Comparison of ENCODE assay signal across 8 mouse cellular contexts in the genomic region with DNA sequence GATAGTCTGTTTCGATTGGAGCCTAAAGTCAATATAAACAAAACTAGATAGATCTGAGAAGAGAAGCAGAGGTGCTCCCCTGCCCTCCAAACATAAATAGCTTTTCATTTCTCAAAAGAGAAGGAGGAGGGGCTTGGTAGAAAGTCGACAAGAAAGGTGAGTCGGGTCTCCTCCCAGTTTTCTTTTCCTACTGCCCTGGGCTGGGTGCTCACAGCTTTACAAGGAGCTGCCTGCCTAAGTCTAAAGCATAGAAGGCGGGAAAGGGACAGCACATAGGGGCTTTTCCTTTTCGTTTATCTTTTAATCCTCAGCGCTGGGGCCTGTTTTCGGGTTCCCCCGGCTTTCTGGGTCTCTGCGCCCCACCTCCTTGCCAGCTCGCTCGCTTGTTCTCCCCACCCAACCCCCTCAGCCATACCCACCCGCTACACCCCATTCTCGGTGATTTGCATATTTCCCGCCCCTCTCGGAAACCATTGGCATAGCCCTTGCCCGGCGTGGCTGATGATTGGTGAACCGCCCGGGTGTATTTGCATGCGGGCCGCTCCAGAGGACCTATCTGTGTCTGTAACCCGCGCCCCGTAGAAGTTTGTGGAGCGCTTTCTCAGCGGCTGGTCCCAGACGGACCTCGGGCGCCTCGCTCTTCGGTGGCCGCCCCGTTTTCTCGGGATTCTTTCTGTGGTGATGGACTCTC. TPM values are rescaled to one million over a fixed set of nuclear protein-coding genes. Genes with fewer than 3 reads are reported as not detected.
A peak's percentile ranks its signal among the peaks of the same experiment; 100 is the strongest.
DNase-seq lines count a peak whose midpoint lies in the region; ATAC-seq lines count a peak whose summit lies in the region.

Gene Abtb2, plus strand, starts transcription at position 579 of the 691 bp plus-strand sequence.

- H3K27ac ChIP-seq in hindbrain, embryonic 13.5 days, result peak within 1 kb of the TSS; percentile 82

- peak within 1 kb of the TSS; percentile 75 for H3K4me3 ChIP-seq in hindbrain, embryonic 13.5 days

- ATAC-seq in hindbrain, embryonic 13.5 days (ENCODE audit: low FRiP score), result peak; percentile 96

- H3K4me1 ChIP-seq in hindbrain, embryonic 13.5 days (replicated peaks), result peaks cover 56% of the 10 kb centered on the region

- no peaks in the 10 kb centered on the region for H3K36me3 ChIP-seq in hindbrain, embryonic 13.5 days

- peak; percentile 98 for DNase-seq in R1 (ENCODE audit: low read depth, low spot score)
- peak; percentile 90 to 93 for DNase-seq in cerebellum, postnatal 14 days
- peak; percentile 82 to 88 for DNase-seq in frontal cortex, postnatal 14 days (ENCODE audit: low spot score in 2 of 2)
- peak; percentile 74 to 75 for DNase-seq in layer of hippocampus, postnatal 25 days (ENCODE audit: extremely low spot score in 1 of 2, low spot score in 1 of 2)
- peak; percentile 92 for DNase-seq in lung, postnatal 14 days
- peak; percentile 92 for DNase-seq in ovary, postnatal 36 days (ENCODE audit: low spot score)
- peak; percentile 96 for DNase-seq in thymus, postnatal 14 days

- WGBS in hindbrain, embryonic 13.5 days, result 1% methylated on average over 34 of the region's 34 CpGs

- peak within 1 kb of the TSS; percentile 83 for H3K9ac ChIP-seq in hindbrain, embryonic 13.5 days

- no peaks in the 10 kb centered on the region for H3K9me3 ChIP-seq in hindbrain, embryonic 13.5 days

- peaks cover 18% of the 10 kb centered on the region for H3K27me3 ChIP-seq in hindbrain, embryonic 13.5 days

- H3K4me2 ChIP-seq in hindbrain, embryonic 13.5 days, result peak within 1 kb of the TSS; percentile 99

RNA-seq across cellular contexts. Expression of gene Abtb2, which starts in this region (rescaled TPM):
- polyA plus RNA-seq in hindbrain, embryonic 13.5 days (2015; fragmentation: Nextera tagmentation; extraction: Ambion mirVana), result 10.9 and 13.1 TPM in 2 replicates
- total RNA-seq in layer of hippocampus, postnatal 25 days (2021), result 10 to 100 TPM; 11.9 to 13.2 TPM

Comparison
In these comparisons a context has a peak if more than half of its experiments do, and no peak if none do; other contexts are left out.
1. Peak in every context shown above with its lines: DNase-seq, ATAC-seq, H3K4me3 ChIP-seq and H3K27ac ChIP-seq.